Mouse (Mus musculus) WW6 (cell line): ENCODE data around the gene Dhx57.

Experiments used
- DNase-seq: peaks from one replicate; pipeline ENCODE4 v3.0.0-alpha.2; 2013; ENCODE audit warnings: low read depth, low spot score

Gene Dhx57

GRCm38 (mm10) chr17:80199160-80199778 lies 91.0 kb downstream of the Dhx57 start:
- no peak for DNase-seq

GRCm38 (mm10) chr17:80193075-80193474 lies 97.2 kb downstream of the Dhx57 start:
- DNase-seq: no peak
